ENCODE assay signal across 24 mouse cellular contexts in the genomic region with DNA sequence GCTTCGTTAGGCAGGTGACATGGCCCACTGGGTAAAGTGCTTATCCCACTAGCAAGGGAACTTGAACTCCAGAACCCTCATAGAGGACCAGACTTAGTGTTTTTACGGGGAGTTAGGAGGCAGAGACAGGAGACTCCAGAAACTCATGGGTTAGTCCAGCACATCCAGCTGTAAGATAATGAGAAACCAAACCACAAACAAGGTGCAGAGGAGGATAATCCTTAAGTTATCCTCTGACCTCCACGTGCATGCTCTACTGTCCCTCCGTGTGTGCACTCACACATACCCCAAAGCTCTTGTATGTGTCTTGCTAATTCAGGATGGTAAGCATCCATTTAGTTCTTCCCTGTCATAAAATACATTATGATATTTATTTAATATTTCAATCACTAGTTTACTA. TPM values are rescaled to one million over a fixed set of nuclear protein-coding genes. Genes with fewer than 3 reads are reported as not detected.
"Had no signal": no experiment of that assay in that cellular context is flagged by ENCODE, and none has a peak within 500 bp of the region (broad histone marks: within the 10 kb centered on the region; RNA-seq: fewer than 3 reads in every experiment).

No protein-coding gene starts in this region.

- DNase-seq: kidney, adult 8-10 months; kidney, postnatal 10 days; kidney, postnatal 36 days; layer of hippocampus, postnatal 36 days; left cerebral cortex, postnatal 4 days; lung, postnatal 10 days; midbrain, embryonic 14.5 days; right cerebral cortex, adult 18-20 months; right cerebral cortex, postnatal 14 days; right cerebral cortex, postnatal 4 days; thymus, adult 18-20 months; thymus, postnatal 36 days had no signal

- H3K4me1 ChIP-seq: kidney, embryonic 15.5 days; limb, embryonic 15.5 days; lung, embryonic 15.5 days; neural tube, embryonic 12.5 days; neural tube, embryonic 15.5 days; stomach, embryonic 15.5 days had no signal

- ATAC-seq: intestine, postnatal 0 days had no signal

- H3K9me3 ChIP-seq: kidney, embryonic 15.5 days; limb, embryonic 12.5 days; limb, embryonic 15.5 days; lung, embryonic 15.5 days; neural tube, embryonic 12.5 days; neural tube, embryonic 15.5 days; stomach, embryonic 15.5 days had no signal

- H3K27ac ChIP-seq: kidney, embryonic 15.5 days; left cerebral cortex, adult 2 months; limb, embryonic 12.5 days; limb, embryonic 15.5 days; lung, embryonic 15.5 days; neural tube, embryonic 12.5 days; neural tube, embryonic 15.5 days; stomach, embryonic 15.5 days had no signal

- H3K36me3 ChIP-seq: kidney, embryonic 15.5 days; limb, embryonic 12.5 days; limb, embryonic 15.5 days; lung, embryonic 15.5 days; neural tube, embryonic 12.5 days; neural tube, embryonic 15.5 days; stomach, embryonic 15.5 days had no signal

- H3K4me3 ChIP-seq: kidney, embryonic 15.5 days; left cerebral cortex, adult 2 months; limb, embryonic 12.5 days; limb, embryonic 15.5 days; lung, embryonic 15.5 days; megakaryocyte, embryonic 14.5 days; neural tube, embryonic 12.5 days; neural tube, embryonic 15.5 days; stomach, embryonic 15.5 days had no signal

- H3K27me3 ChIP-seq: kidney, embryonic 15.5 days; limb, embryonic 12.5 days; limb, embryonic 15.5 days; lung, embryonic 15.5 days; megakaryocyte, embryonic 14.5 days; neural tube, embryonic 12.5 days; neural tube, embryonic 15.5 days; stomach, embryonic 15.5 days had no signal

- H3K4me2 ChIP-seq: kidney, embryonic 15.5 days; limb, embryonic 12.5 days; limb, embryonic 15.5 days; lung, embryonic 15.5 days; midbrain, embryonic 11.5 days; neural tube, embryonic 12.5 days; neural tube, embryonic 15.5 days; stomach, embryonic 15.5 days had no signal

- H3K9ac ChIP-seq: kidney, embryonic 15.5 days; limb, embryonic 12.5 days; limb, embryonic 15.5 days; lung, embryonic 15.5 days; neural tube, embryonic 12.5 days; neural tube, embryonic 15.5 days; stomach, embryonic 15.5 days had no signal

RNA-seq across cellular contexts. Expression of a gene that starts 17.3 kb away (rescaled TPM):
- total RNA-seq: left cerebral cortex, postnatal 14 days had no signal
- polyA plus RNA-seq: limb, embryonic 12.5 days; lung, embryonic 15.5 days had no signal
